Mouse (Mus musculus): ENCODE measurements around the gene Srcin1.
A peak's percentile ranks its signal among the peaks of the same experiment; 100 is the strongest.

Srcin1 gene

DNA sequence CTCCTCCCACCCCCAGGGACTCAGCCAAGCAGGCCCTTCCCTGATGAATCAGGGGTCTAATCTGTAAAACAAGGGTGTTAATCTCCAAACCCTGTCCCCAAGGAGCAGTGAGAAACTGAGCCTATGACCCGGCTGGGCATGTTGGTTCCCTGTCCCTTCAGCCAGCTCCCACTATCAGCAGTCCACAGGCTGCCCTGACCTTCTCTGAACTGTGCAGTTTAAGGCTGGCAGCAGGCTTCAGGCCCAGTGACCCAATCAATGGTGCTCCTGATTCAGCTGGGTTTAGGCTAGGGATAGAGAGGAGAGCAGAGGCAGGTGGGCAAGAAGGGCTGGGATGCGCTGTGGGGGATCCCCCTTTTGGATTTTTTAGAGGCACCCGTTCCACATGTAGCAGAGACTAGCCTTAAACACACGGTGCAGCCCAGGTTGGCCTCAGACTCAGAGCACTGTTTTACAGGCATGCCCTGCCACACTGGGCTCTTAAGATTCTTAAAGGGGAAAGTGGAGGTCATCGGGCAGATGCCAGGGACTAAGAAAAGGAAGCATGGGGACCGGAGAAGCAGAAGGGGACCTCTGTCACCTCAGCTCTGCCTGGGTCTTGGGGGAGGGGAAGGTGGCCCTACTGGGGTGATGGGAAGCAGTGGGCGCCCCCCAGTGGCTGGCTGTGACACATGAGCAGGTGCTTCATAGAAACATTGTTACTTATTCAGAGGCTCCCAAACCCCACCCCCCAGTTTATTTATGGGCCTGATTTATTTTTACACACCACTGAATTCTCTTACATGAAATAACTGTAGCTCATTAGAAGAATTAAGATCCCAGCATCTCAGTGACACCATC is 19.2 kb downstream of the Srcin1 start:
- DNase-seq (ENCODE audit: low spot score): peak; percentile 67

DNA sequence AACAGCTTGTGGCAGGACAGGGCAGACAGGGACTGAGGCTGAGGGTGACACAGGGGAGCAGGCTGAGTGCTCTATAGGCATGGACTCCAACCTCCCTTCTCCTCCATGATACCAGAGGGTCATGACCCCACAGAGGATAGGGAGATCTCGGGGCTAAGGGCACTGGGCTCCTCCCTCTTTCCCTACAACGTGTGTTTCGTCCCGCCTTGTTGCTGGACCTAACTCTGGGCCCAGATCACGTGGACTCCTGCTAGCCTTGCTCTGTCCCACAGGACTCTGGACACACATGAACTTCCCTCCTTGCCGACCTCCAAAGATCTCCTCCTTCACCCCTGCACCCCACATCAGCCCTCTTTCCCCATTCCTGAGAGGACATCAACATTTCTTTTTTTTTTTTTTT is 20.8 kb downstream of the Srcin1 start:
- no peak for DNase-seq (ENCODE audit: low spot score)

- DNase-seq (ENCODE audit: low spot score): no peak
These were observed 23.8 kb downstream of the Srcin1 start for GRCm38 (mm10) chr11:97552151-97552550.

DNA sequence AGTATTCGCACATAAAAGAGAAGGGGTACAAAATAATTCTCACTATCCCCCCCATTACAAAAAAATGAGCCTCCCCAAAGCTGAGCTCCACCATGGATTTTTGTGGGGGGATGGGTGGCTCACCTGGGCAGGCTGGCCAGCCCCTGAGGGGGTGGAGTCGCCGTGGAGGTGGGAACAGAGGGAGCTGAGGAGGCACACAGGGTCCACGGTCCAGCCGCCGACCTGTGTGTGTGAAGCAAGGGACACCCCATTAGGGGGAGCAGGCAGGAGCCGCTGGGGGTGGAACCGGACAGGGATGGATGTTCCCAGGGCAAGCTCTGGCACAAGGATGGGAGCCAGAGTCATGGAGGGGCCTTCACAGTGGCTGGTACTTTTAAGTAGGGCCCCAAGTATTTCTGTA is 27.2 kb downstream of the Srcin1 start:
- DNase-seq (ENCODE audit: low spot score): no peak

DNA sequence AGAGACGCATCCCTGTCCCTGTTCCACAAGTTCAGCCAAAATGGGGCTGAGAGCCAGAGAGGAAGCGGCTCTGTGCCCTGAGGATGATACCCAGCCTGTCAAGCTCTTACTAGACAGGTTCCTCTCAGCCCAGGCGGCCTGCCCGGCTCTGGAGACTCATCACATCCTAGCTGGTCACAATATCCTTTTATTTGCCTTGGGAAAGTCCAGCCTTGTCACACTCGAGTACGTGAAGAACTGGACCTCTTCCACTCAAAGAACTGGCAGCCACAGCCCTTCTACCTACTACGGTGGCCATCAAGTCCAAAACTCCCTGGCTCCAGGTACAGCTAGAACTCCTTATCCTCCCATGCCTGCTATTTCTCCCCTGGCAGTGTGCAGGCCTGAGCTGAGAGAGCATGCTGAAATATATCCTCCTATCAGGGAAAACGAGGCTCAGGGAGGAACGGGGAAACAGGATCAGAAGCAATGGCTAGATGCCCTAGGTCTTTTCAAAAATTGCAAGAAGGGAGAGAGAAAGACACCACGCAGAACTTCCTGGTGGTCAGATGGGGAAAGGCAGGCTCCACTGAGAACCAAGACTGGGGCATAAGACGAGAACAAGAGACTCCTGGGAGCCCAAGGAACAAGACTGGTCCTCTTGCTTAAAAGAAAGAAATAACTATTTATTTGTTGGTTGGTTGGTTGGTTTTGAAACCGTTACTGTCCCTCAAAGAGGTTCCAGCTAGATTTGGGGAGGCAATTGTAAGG is 27.9 kb downstream of the Srcin1 start:
- no peak for DNase-seq (ENCODE audit: low spot score)

- peak; percentile 46 for DNase-seq (ENCODE audit: low spot score)
These were observed 29.1 kb downstream of the Srcin1 start for GRCm38 (mm10) chr11:97546804-97547411.

DNA sequence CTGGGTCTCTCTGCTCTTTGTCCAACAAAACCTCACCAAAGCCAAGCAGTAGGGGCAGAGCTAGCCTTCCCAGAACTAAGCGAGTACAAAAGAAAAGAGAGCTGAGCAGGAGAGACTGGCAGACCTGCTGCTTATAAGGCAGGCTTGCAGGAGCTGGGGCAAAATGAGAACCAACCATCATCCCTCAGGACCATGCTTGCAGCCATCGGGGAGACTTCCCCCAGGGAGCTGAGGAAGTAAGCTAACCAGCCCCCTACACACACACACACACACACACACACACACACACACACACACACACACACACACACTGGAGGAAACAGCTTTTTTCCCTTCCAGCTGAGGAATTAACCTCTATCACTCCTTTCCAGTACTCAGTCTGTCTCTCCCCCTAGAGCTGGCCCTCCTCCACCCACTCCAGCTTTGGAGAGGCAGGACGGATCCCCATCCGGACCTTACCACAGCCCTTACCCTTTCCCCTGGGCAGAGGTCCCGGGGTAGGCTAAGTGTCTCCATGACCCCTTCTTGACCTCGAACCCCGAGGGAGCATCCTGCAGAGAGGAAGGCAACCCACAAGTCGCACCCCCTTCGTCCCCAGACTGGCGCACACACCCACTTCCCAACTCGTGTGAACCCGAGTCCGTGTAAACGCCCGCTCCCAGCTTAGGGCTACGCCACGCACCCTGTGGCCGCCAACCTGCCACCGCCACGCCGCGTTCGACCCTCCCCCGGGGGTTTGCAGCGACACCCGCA is 30.0 kb downstream of the Srcin1 start:
- no peak for DNase-seq (ENCODE audit: low spot score)

DNA sequence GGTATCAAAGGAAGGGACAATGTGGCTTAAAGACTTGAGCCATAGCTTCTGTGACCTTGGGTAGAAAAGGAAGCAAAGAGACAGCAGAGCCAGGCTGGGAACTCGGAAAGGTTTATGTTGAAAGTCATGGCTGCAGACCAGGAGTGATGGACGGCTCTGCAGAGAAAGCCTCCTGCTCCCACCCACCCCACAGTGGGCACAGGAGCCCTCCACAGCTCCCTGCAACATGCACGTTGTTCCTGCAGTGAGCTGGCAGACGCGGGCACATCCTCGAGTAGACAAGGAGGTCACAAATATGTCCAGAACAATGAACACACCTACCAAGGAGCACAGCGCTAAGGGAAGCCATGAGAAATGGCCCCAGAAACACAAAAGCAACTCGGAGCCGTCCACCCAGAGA is 32.1 kb downstream of the Srcin1 start:
- no peak for DNase-seq (ENCODE audit: low spot score)

DNA sequence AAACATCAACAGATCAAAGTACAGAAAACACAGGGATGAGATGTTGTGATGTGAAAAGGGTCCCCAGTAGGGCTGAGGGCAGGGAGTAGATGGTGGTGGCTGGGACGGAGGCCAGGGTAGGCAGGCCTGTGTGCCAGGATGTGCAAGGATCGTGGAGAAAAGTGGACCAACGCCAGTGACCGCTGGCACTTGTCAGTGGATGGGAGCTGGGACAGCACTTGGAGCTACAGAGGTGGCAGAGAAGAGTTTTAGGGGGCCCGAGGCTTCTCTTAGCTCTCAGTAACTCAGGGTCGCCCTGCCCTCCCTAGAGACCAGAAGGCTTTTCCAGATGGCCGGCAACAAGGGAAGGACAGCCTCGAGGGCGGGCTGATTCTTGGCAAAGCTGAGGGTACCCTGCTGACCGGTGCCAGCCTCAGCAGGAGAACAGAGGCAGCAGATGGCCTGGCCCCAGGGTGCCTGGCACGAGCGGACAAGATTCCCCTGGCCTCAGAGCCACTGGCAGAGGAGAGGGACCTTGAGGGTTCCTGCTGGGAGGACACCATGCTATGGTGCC is 32.7 kb downstream of the Srcin1 start:
- peak; percentile 38 for DNase-seq (ENCODE audit: low spot score)

DNA sequence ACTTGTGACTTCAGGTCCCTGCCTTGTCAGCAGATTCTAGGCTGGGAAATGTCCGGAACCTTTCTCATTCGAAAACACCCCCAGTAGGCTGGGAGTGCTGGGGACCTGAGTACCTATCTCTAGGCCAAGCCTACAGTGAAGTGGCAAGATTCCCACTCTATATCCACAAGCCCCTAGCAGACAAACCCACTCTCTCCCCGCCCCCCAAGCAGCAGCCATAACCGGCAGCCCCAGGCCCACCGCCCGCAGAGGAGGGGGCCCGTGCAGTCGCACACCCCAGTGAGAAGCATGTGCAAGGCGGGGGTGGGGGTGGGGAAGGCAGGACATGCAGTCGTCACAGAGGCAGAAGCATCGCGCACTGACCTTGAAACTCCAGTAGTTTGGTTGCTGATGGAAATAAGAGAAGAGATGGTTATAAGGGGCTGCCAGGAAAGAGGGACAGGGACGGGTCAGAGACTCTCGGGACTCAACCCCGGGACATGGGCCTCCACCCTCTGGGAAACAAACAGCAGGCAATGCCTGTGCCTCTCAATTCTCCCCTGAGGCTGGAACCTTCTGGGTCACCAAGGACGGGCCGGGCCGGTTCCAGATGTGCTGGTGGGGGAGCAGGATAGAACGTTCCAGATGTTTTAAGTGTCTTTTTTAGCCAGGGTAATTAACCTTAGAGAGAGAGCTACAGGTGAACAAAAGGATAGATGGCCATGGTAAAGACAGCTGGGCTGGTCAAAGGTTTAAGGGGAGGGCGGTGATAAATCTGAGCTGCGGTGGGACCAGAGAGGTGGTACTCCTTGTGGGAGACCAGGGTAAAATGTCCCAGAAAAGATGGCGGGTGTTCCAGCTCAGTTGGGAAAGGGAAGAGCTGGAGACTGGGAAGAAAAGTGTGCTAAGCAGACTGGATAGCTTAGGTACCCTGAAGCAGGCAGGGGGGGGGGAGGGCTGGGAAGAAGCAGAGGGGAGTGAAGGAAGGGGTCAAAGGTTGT is 33.5 kb downstream of the Srcin1 start:
- DNase-seq (ENCODE audit: low spot score): no peak

- DNase-seq (ENCODE audit: low spot score): no peak
These were observed 35.4 kb downstream of the Srcin1 start for GRCm38 (mm10) chr11:97540604-97541003.

DNA sequence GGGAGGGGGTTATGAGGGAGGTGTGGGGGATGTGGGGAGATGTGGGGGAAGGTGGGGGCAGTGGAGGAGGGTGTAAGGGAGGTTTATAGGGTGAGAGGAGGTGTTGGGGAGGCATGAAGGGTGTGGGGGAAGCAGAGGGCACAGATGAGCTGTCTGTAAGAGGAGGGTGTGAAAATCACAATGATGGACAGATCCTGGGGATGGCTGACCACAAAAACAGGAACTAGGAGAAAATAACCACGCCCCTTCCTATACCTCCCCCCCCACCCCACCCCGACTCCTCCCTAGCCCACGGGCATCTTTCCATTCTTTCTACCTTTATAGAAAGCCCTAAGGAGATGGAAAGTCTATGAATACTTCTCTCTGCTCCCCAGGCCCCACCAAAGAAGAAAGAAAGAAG is 35.9 kb downstream of the Srcin1 start:
- DNase-seq (ENCODE audit: low spot score): no peak

- no peak for DNase-seq (ENCODE audit: low spot score)
These were observed 36.4 kb downstream of the Srcin1 start for GRCm38 (mm10) chr11:97539622-97540021.

DNA sequence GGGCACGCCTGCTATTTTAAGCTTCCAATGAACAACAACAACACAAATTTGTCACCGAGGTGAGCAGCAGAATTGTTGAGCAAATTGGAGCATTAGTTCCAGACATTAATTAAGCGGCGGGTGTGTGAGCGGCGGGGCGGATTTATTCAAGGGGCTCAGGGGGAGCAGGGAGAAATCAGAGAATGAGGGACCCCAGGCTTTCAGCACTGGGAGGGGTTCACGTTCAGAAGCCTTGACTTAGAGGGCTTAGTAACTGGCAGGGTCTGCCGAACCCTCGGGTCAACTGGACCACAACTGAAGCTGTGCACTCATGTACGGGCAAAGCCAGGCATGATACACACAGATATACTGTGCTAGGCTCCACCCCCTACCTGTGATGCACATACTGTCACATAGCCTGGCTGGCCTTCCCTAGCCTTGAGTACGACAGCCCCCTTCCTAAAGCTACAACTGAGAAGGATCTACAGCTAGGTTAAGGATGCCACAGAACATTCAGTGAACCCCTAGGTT is 38.4 kb downstream of the Srcin1 start:
- DNase-seq (ENCODE audit: low spot score): no peak

GRCm38 (mm10) chr11:97536835-97537579 is 39.0 kb downstream of the Srcin1 start:
- no peak for DNase-seq (ENCODE audit: low spot score)

- no peak for DNase-seq (ENCODE audit: low spot score)
These were observed 39.8 kb downstream of the Srcin1 start for GRCm38 (mm10) chr11:97536083-97536747.

GRCm38 (mm10) chr11:97535660-97536059 is 40.3 kb downstream of the Srcin1 start:
- no peak for DNase-seq (ENCODE audit: low spot score)

DNA sequence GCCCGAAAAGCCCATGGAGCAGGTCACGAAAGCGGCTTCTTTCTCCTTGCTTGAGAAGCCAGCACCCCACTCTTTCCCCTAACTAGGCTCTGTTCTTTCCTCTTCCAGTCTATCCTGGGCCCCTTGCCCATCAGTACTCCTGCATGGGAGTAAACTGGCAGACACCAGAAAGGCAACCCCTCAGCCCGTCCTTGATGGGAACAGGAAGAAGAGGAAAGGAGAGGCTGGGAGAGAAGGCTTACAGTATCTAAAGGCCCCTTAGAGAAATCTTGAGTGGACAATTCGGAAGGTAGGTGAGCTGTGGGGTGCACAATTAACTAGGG is 40.7 kb downstream of the Srcin1 start:
- DNase-seq (ENCODE audit: low spot score): no peak

All from ovary, postnatal 36 days (tissue).